Mouse (Mus musculus) ZHBTc4 (cell line): ENCODE measurements around the gene Krt80.

Source experiments
- DNase-seq: peaks from one replicate; pipeline ENCODE4 v3.0.0-alpha.2; 2011; ENCODE audit warnings: low read depth, low spot score

Gene Krt80

DNA sequence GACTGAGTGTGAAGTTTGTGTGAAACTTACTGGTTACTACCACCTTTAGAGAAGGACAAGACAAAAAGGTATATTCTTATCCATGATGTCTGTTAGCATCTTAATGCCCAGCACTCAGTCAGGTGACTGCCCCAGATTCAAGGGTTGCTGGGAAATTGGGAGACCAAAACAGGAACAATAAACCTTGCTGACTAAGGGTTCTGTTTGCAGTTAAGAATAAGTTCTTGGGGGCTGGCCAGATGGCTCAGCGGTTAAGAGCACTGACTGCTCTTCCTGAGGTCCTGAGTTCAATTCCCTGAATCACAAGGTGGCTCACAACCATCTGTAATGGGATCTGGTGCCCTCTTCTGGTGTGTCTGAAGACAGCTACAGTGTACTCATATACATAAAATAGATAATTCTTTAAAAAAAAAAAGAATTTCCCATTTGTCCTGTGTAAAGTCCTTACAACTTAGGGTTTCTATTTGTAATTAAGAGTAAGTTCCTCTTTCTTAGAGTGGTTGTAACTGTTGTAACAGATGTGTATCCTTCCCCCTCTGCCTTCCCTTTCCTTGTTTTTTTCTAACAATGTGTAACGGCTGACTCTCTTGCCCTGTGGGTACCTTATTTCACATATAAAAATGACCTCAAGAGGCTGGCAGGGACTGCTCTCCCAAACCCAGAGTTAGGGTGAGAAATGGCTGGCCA is 52.0 kb downstream of the Krt80 start:
- DNase-seq: no peak

GRCm38 (mm10) chr15:101316913-101317813 is 52.8 kb downstream of the Krt80 start:
- no peak for DNase-seq

DNA sequence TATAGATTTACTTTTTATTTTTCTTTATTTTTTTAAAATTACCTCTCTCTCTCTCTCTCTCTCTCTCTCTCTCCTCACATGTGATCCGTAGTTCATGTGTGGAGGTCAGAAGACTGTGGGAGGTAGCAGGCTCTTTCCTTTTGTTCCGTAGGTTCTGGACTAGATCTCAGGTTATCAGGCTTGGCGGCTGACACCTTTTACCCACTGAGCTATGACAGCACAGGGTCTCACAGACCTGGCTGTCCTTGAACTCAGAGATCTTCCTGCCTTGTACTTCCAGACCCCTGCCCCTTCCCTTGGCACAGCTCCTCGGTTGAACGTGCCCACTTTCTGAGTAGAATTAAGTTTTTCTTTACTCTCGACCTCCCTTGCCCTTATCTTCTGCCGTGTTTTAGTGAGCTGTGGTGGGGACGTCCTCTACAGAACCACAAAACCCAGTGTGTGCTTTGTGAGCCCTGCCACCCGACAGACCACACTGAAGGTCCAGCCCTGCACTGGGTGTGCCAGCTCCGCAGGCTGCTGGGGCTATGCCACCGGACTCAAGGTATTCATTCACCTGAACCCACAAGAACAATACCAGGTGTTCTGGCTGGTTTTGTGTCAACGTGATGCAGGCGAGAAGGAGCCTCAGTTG is 53.6 kb downstream of the Krt80 start:
- no peak for DNase-seq

- DNase-seq: peak; percentile 97
Measured at GRCm38 (mm10) chr15:101315832-101316231, 54.1 kb downstream of the Krt80 start.

DNA sequence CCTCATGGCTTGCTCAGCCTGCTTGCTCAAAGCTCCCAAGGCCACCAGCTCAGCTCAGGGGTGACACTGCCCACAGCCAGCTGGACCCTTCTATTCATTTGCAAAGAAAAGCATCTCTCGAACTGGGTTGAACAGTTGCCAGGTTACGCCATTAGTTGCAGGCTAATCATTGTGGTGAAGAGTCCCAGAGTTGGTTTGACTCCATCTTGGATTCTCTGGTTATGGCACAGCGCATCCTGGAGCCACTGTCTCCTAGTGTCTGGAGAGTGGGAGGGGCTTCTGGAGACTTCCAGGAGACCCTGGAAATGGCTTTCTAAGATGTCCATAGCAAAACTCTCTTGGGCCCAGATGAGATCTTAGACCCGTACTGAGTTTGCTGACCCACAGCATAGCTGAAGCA is 54.6 kb downstream of the Krt80 start:
- DNase-seq: no peak

- no peak for DNase-seq
Measured at GRCm38 (mm10) chr15:101312006-101312405, 58.0 kb downstream of the Krt80 start.

GRCm38 (mm10) chr15:101311087-101311770 is 58.7 kb downstream of the Krt80 start:
- DNase-seq: no peak

DNA sequence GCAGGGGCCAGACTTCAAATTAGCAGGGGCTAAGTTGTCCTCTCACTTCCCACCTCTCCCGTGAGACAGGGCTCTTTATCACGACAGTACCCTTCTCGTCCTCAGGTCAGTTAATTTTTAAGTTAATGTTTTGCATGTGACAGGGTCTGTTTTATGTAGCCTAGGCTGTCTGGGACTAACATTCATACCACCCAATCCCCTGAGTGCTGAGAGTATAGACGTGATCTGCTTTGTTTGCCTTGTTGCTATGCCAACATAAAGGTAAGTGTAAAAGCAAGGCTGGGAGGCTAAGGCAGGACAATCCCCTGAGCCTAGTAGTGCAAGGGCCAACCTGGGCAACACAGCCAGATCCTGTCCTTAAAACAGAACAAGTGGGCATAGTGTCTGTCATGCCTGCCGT is 60.5 kb downstream of the Krt80 start:
- no peak for DNase-seq

DNA sequence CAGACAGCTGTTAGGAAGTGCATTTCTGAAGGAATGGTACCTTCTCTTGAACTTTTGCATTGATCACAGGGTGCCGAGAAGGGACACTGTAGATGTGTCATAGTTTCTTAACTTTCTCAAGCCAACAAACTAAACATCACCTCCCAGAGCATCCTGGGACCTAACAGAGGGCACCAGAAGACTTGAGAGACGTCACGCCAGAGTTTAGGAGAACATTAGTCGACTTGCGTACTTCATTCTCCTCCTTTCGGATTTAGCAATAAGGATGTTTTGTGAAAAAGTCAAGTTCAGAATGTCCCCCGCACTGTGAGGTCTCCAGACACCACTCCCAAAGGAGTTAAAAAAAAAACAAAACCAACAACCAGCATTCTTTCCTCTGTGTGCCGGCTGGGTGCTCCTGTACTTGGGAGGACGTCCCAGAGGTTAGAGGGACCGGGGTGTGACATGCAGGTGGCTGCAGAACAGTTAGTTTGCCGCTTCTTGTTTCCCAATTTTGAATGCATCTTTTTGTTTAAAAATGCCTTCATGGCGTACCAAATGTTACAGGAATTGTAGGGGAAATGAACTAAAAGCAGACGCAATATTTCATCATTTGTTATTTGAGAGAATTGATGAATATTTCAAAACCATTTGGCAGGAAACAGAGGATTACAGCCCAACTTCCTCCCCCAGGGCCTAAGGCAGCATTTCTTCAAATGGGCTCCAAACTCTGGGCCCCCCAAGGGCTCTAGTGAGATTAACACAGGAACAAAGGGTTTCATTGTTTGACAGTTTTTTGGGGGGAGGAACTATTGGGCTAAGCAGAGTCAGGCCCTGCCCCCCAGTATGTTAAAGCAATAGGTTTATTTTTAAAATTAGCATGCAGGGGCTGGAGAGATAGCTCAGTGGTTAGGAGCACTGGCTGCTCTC is 61.3 kb downstream of the Krt80 start:
- no peak for DNase-seq

DNA sequence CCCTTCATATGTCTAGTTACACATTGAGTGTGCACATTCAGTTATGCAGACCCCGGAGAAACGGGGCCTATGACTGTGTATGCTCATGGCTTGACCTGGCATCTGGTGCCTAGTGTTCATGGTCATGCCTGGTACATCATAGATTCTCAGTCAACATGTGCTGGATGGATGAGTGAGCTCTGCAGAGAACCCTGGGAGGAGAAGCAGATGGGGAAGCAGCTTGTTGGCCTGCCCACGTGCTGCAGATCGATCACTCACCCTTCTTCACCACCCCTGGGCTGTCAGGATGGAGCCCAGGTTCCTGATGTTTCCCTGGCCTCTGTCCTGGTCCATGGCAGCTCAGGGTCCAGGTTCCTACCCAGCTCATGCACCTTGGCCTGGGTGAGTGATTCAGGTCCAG is 63.5 kb downstream of the Krt80 start:
- no peak for DNase-seq

DNA sequence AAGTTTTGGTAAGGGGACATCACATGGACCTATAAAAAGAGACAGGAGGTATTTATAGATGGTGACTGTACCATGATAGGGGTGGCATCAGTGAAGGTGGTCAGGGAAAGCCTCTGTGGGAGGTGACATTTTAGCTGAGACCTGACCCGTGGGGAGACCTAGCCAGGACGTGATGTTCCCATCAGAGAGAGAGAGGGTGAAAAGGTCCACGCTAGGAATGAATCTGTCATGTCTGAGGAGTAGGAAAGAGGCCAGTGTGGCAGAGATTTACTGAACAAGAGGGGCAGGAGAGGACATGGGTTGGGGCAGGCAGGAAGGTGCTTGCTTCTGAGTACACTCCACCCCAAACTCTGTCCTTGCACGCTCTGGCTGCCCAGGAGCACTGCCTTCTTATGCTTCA is 66.1 kb downstream of the Krt80 start:
- no peak for DNase-seq

DNA sequence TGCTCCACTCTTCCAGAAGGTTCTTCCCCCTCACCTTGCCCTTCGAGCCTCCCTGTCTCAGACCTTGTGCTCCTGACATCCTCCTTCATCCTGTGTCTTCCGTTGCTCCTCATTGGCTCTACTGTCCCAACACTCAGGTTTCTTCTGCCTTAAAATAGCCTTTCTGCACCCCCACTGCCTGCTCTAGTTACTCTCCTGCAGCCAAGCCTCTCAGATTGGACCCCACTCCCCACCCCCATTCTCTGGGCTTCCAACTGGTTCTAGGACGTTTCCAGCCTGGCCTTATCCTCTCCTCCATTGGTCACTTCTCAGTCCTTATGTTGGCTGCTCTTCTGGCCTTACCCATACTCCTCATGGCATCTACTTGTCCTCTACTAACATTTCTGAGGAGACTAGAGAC is 67.8 kb downstream of the Krt80 start:
- no peak for DNase-seq

- no peak for DNase-seq
Measured at GRCm38 (mm10) chr15:101300128-101300527, 69.8 kb downstream of the Krt80 start.

DNA sequence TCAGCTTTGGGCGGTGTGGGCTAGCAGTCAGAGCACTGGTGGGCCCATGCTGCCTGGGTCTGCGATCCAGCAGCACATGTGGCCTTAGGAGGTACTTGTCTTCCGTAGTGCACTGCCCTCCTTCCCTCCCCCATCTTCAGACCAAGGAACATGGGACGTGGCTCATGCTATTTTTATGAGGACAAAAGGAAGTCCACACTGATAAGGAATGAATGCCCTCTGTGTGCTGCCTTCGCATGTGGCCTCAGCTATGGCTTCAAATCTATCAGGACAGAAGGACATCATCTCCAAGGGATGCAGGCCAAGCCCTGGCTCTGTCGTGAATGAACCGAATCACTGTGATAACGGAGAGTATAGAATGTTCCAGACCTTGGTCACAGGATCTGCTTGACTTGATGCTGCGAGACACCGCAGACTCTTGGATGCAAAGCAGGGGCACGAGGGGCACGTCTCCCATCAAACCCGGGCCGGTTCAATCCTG is 70.4 kb downstream of the Krt80 start:
- DNase-seq: no peak

- peak; percentile 70 for DNase-seq
Measured at GRCm38 (mm10) chr15:101298550-101298949, 71.4 kb downstream of the Krt80 start.

DNA sequence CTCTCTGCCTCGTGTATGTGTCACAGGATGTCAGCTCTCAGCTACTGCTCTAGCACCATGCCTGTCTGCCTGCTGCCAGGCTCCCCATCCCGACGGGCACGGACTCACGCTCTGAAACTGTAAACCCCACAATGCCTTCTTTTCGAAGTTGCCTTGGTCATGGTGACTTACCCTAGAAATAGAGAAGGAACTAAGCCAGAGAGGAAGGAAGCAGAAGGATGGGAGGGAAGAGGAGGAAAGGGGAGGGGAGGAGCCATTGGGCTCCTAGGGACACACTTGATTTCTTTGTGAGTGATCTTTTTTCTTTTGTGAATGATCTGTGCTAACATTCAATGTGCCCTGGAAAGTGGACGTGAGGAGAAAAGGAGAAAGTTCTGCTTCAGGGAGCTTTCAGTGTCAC is 72.0 kb downstream of the Krt80 start:
- no peak for DNase-seq
